Mouse (Mus musculus) liver, adult 2 months (tissue): ENCODE results near the gene Cd164l2.

Source experiments
- CTCF ChIP-seq: fragments of 200-500 bp; IDR thresholded peaks from 2 replicates; pipeline ENCODE4 v1.5.1; 2011; ENCODE audit warnings: low read depth, low read length, control low read depth
- POLR2A ChIP-seq: fragments of 200-500 bp; IDR thresholded peaks from 2 replicates; pipeline ENCODE4 v1.6.1; 2011; ENCODE audit warnings: low read length, control low read depth; ENCODE audit not compliant: insufficient read depth; ENCODE audit errors: extremely low read depth

GRCm38 (mm10) chr4:133196136-133196535 lies 15.8 kb upstream of the Cd164l2 start:
- TF ChIP-seq POLR2A (no peak), CTCF (no peak)
